Mouse (Mus musculus): ENCODE measurements around the gene Snrpd3. TPM values are rescaled to one million over a fixed set of nuclear protein-coding genes. Genes with fewer than 3 reads are reported as not detected.
"Not testable (repeated sequence)": the region's sequence is repeated elsewhere in the genome, so short reads cannot be mapped to it uniquely, and the experiment has no call there.

The Snrpd3 gene
- total RNA-seq, 2 experiments from 2014 or later, result 73.5 to 83.4 TPM

- no peak for DNase-seq
Observed at GRCm38 (mm10) chr10:75536123-75536522, 18.8 kb downstream of the Snrpd3 start.

GRCm38 (mm10) chr10:75547901-75548300 lies 30.6 kb downstream of the Snrpd3 start:
- no peak for DNase-seq

GRCm38 (mm10) chr10:75548486-75548885 lies 31.1 kb downstream of the Snrpd3 start:
- peak in 1 of 2 experiments; percentile 9 for DNase-seq

DNA sequence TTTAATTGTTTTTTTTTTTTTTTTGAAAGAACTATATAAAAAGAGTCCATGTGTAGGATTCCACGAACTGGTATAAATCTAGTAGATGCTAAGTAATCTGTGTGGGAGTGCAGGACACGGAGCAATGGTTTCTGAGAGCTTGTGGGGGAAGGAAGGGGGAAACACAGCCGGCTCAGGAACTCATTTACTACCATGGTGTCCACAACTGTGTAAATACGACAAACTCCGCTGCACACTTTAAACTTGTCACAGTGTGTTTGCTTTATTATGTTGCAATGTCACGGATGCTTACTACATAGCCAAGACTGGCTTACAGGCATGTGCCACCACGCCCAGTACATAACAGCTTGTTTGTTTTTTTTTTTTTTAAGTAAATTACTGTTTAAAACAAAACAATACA lies 32.5 kb downstream of the Snrpd3 start:
- no peak for DNase-seq

GRCm38 (mm10) chr10:75551175-75551574 lies 33.8 kb downstream of the Snrpd3 start:
- DNase-seq, result no peak

DNA sequence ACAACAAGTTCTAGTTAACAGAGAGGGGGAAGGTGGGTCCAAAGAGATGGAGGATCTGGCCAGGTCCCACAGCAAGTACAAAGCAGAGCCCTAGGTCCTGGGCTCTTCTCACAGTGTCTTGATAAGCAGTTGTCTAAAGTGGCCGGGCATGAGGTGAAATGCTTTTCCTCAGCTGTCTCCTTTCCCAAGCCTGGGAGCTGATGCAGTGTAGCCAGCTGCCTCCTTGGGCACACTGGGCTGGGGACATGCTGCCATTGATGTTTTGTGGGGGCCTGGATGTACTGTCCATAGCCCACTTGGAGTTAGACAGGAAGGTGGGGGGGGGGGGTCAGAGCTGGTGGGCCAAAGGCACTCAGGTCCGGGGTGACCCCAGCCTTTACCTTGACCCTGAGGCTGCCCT lies 34.8 kb downstream of the Snrpd3 start:
- DNase-seq, result no peak

DNA sequence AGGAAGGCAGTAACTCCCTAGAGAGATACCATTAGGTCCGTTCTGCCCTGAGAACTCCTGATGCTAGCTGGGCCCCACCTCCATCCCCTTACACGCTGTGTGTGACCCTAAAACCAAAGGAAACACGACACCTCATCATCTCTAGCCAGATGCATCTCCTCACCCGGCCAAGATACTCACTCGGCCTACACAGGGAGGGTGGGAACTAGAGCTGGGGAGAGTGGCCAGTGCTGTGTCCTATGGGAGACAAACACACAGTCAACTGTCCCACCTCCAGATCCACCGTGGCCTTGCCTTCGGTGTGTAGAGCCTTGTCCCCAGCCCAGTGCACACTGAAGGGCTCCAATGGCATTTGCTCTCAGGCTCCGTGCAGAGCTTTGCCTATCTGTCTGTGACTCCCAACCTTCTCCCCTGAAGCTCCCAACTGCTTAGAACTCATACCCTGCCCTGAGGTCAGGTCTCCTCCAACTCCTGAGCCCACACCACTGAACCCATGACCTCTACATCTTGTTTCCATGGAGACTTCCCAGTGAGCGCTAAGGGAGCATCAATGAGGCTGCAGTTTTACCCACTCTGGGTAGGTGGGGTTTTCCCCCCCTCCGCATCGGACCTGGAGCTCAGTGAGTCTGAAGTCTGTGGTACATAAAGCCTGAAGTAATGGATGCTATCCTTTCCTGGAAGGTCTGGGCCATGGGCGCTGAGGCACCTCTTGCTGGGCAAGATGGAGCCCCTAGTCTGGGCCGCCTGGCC lies 35.5 kb downstream of the Snrpd3 start:
- no peak for DNase-seq

DNA sequence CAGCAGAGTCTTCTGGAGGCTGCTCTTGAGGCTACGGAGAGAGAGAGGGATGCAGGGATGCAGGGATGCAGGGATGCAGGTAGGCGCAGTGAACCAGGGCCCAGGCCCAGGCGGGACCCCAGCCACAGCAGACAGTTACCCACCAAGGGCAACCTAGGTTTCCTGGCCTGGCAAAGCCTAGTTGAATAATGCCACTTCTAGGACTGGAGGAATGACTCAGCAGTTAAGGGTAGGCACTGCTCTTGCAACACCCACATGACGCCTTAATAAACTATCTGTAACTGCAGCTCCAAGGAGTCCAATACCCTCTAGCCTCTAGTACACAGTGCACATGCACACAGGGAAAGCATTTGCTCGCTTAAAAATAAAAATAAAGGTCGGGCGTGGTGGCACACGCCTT lies 36.7 kb downstream of the Snrpd3 start:
- no peak for DNase-seq

GRCm38 (mm10) chr10:75555557-75555956 lies 38.2 kb downstream of the Snrpd3 start:
- DNase-seq, result no peak

GRCm38 (mm10) chr10:75556026-75556425 lies 38.7 kb downstream of the Snrpd3 start:
- DNase-seq, result peak; percentile 76 to 83

DNA sequence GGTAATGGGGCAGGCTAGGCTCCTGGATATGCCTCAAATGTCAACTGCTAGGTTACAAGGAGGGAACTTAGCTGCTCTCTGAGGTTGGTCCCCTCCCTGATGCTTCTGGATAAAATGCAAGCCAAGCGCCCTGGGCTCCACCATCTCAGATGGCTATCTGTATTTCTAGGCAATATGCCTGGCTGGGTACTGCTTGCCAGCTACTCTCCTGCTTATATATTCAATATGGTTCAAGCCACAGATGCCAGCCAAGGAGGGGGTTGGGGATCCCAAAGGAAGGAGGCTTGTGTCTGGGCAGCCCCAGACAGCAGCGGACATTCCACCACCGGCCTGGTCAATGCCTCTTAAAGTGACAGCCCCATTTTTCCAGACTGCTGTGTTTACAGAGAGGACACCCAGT lies 41.2 kb downstream of the Snrpd3 start:
- DNase-seq, result peak; percentile 11 to 20

- peak in 1 of 2 experiments; percentile 10 for DNase-seq
Observed at GRCm38 (mm10) chr10:75559041-75559675, 41.8 kb downstream of the Snrpd3 start.

DNA sequence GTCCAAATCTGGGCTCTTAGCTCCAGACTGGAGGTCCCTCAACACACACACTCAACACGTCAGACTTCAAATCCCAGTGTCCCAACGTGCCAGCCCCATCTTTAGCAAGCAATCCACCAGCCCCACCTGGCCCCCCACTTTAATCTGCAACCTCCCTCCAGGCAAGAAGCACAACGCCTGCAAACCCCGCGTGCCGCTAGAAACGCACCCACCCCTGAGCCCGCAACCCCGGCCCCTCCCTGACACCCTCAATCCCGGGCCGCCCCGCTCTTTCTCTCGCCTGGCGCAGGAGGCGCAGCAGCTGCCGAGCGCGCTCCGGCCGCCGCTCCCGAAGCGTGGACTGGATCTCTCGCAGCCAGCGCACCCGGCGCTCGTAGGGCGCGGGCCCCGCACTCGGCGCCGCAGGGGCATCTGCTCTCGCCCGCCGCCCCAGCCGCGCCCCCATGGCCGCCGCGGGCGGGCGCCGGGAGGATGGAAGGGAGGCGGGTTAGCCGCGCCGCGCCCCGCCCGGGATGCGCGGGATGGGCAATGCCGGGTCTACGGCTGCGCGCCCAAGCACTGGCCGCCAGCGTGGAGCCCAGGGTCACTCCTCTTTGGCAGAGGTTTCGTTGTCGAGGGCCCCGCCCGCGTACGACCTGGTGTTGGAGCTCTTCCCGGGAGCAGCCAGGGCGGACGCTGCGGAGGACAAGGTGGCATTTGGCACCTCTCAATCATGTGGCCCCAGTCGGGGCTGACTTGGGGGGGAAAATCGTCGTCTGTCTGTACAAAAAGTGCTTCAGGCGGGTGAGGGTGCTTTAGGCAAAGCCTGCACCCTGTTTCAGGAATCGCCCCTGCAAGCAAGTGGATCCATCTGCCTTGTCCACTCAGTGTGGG lies 42.6 kb downstream of the Snrpd3 start, which contains the start of gene Lrrc75b:
Gene Lrrc75b (minus strand): TSS at position 655 of the 873 bp plus-strand sequence.
- peak; percentile 36 to 42 for DNase-seq

DNA sequence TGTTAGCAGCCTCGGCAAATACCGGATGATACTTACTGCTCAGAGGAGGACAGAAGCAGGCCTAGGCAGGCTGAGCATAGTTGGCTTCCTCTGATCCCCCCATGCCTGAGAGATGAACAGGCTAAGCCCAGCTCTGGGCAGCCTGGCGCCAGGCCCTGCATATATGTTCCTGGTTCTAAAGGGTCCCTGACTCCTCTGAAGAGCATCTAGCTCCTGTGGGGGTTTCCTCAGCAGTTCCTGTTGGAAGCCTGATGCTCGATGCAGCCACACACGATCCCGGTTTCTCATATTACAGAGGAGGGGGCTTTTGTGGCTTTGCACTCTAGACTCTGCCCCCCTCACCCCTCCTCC lies 43.2 kb downstream of the Snrpd3 start:
- no peak for DNase-seq

DNA sequence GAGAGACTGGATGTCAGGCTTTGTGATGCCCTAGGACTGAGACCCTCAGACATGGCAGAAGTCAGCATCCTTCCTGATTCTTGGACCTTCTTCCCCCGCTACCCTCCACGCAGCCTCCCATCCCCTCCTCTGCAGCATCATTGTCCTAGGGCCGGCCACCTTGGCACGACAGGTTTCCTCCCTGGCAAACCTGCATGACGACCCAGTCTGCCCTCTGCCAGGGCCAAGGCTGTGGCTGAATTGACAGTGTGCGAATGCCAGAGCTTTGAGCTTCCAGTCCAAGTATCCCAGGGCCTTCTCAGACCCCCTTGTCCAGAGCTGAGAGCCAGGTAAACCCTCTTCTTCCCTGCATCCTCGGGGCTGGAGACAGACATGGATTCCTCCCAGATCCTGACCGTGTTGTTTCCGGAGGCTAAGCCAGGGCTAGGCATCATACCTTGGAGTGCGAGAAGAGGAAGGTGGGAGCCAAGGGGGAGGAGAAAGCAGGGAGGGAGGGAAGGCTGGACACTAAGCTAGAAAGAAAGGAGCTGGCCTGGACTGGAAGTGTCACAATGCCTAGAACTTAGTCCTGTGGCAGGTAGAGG lies 43.8 kb downstream of the Snrpd3 start, which contains the start of gene Ggt1:
Gene Ggt1 (plus strand): TSS at position 534 of the 584 bp plus-strand sequence.
- no peak for DNase-seq

DNA sequence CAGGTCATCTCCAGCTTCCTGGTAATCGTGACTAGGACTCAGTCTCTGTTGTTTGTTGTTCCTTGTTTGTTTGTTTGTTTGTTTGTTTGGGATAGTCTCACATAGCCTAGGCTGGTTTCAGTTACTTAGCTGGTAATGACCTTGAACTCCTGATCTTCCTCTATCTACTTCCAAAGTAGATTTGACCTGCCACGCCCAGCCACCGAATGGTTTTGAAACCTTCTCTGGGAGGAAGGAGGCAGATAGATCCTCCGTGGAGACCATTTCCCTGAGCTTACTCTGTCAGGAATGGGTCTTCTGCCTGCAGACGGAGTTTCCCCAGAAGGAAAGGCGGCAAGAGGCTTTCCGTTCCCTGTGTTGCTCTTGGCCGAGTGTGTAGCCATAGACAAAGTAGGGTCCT lies 45.2 kb downstream of the Snrpd3 start:
- DNase-seq, result no peak

DNA sequence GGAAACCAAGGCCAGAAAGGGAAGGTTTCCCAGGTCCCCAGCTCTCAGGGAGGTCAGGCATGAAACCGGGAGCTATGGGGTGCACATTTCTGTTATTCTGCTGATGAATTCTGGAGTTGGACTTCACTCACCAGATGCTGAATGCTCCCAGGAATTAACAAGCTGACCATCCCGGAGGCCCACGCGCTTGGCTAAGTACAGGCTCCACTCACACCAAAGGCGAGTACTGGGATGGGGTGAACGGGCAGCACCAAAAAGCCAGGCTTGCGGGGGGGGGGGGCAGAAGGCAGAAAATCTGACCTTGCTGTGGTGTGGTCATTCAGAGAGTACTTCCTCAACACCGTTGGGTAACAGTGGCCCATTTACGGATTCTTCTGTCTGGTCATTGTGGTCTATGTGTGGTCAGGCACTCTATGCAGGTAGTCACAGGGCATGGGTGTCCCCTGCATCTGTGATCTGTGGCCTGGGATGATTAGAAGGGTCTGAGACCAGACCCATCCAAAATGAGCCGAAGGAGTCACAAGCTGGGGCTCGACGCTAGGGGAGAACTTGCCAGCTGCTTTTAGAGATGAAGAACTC lies 47.4 kb downstream of the Snrpd3 start:
- DNase-seq, result no peak

DNA sequence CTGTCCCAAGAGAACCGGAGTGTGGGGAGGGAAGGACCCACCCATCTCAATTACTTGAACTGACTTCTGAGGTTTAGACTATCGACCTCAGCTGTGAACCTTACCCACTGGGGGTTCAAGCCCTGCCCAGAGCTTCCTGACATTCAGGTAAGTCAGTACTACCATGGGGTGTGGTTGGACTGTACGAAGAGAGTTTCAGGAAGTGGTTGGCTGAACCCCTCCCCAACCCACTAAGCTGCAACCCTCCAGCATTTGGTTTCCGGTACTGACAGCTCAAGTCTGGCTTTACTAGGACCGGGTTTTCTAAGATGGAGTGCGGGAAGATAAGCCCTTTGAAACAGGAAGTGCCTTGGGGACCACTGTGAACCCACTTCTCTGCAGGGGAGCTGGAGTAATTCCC lies 48.1 kb downstream of the Snrpd3 start:
- no peak for DNase-seq

- DNase-seq, result no peak
Observed at GRCm38 (mm10) chr10:75565906-75566305, 48.6 kb downstream of the Snrpd3 start.

DNA sequence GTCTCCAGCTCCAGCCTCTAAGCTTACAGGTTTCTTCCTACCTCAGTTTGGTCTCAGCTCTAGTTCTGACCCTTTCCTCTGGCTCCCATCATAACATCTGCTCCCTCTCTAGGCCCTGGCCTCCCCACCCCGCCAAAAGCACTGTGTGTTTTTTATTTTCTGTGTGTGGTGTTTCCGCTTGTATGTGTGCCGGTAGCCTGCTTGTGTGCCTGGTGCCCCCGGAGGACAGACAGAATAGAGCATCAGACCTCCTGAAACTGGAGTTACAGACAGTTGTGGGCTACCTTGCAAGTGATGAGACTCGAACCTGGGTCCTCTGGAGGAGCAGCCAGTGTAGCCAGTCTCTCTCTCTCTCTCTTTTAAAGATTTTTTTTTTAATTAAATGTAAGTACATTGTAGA lies 49.0 kb downstream of the Snrpd3 start:
- DNase-seq, result no peak

DNA sequence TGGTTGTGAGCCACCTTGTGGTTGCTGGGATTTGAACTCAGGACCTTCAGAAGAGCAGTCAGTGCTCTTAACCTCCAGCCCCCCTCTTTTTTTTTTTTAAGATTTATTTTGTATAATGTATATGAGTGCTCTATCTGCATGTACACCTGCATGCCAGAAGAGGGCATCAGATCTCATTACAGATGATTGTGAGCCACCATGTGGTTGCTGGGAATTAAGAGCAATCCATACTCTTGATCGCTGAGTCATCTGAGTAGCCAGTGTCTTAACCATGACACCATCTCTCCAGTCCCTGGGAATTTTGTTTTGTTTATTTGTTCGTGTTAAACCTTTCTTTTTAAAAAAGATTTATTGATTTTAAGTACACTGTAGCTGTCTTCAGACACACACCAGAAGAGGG lies 49.4 kb downstream of the Snrpd3 start:
- DNase-seq, result not testable (repeated sequence)

DNA sequence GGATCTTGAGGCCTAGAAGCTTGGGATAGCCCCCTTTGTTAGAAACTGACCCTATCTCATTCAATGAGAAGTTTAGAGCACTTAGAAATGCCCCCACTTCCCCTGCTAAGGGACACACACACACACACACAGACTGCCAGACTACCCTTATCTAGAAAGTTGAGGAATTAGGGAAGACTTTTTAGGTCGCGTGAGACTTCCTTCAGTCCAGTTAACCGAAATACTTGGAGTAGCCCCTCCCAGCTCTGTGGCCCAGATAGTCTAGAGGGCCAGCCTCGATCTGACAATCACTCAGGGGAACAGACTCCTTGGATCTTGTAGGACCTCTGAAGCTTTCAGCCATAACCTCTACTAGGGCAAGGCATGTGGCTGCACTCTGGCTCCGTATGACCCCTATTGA lies 50.7 kb downstream of the Snrpd3 start:
- no peak for DNase-seq

All from layer of hippocampus, postnatal 36 days (tissue).